Mouse (Mus musculus): ENCODE results near the gene Igf2r. TPM values are rescaled to one million over a fixed set of nuclear protein-coding genes. Genes with fewer than 3 reads are reported as not detected.

Igf2r gene
- polyA plus RNA-seq, 1 experiment from 2014 or later = 20.5 TPM

DNA sequence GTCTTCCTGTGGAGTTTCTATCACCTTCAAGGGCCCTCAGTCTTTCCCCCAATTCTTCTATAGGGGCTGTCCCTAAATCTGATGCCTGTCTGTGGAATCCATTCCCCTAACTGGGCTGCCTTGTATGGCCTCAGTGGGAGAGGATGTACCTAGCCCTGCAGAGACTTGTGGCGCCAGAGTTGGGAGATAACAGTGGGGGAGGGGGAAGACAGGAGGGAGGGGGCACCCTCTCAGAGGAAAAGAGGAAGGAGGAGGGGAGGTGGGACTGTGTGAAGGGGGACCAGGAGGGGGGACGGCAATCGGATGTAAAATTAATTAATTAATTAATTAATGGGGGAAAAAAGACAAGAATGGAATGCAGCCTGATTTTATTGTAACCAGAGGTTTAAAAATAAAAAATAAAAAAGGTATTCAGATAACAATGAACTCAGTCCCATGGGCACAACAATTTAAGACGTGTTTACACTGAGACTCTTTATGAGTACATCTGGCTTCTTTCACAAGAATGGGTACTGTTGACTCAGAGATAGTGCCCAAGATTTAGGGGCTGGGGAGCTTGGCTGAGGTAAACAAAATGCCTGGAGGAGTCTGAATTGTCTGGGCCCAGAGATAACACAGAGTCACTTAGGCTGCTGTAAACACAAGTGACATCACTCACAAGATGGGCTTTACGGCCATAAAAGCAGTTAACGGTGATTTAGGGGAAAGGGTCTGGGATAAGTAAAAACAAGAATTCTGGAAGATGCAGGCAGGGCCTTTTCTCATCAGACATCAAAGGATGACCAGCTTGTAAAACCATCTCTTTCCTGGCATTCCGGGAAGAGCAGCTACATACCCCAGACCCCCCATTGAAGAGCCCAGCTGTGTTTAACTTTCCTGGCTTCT lies 100.7 kb downstream of the Igf2r start:
- Histone ChIP-seq H3K4me3 (no peak overlapping the region), H3K4me1 (0 out of 2 replicates have a peak, but pooled peaks cover 3% of the 10 kb centered on the region), H3K27me3 (ENCODE audit: poor library complexity, severe bottlenecking) (no peaks in the 10 kb centered on the region), H3K36me3 (replicated peaks) (no peaks in the 10 kb centered on the region), H3K9me3 (no peaks in the 10 kb centered on the region), H3K27ac (no peak overlapping the region)
- 71% methylated on average over 7 of the region's 7 CpGs for WGBS
- no peak for DNase-seq (ENCODE audit: extremely low spot score, low spot score)

DNA sequence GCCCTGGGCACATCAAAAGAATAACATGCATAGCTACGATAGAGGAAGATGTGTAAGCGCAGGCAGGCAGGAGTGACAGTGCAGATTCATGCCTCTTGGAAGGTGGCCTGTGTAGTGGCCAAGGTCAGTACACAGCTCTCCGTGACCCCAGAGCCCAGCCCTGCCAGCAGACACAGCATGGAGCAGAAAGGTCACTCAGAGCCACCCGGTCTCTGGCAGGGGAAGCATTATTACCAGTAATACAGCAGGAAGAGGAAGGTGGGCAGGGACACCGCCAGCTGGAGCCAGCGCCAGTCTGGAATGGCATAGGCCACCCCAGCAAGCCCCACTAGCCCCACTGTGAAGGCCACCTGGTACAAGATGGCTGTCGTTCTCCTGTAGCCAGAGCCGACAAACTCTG lies 105.3 kb downstream of the Igf2r start:
- H3K4me3 ChIP-seq = no peak overlapping the region
- no peaks in the 10 kb centered on the region for H3K36me3 ChIP-seq (replicated peaks)
- WGBS = 87% methylated on average over 8 of the region's 8 CpGs
- no peak overlapping the region for H3K27ac ChIP-seq
- H3K9me3 ChIP-seq = no peaks in the 10 kb centered on the region
- peaks cover 21% of the 10 kb centered on the region; the same call in 1 of the 2 replicates for H3K27me3 ChIP-seq (ENCODE audit: poor library complexity, severe bottlenecking)
- no peak for DNase-seq (ENCODE audit: extremely low spot score, low spot score)
- no peaks in the 10 kb centered on the region for H3K4me1 ChIP-seq

DNA sequence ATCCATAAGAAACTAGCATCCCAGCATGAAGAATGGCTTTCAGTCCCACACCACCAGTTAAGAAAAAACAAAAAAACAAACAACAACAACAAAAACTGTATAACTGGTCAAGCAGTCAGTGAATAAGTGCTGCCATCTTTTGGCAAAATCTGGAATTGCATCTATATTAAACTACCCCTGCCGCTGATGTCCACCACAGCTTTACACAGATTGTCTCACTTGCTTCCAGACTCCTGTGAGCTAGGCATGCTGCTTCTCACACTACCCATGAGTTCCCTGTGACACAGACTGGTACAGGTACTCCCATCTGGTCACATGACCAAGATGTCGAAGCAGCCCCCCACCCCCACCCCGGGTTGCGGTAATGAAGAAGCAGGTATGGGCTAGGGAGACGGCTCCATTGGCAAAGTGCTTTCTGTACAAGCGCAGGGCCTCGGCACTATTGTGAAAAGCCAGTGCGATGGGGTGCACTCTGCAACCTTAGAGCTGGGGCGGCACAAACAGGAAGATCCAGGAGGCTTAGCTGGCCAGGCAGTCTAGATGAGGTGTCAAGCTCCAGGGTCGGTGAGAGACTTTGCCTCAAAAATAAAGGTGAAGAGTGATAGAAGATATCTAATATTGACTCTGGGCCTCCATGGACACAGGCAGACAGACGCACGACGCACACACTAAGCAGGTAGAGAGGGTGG lies 108.7 kb downstream of the Igf2r start:
- WGBS = 69% methylated on average over 13 of the region's 13 CpGs
- H3K36me3 ChIP-seq (replicated peaks) = no peaks in the 10 kb centered on the region
- no peak overlapping the region for H3K4me3 ChIP-seq
- H3K27me3 ChIP-seq (ENCODE audit: poor library complexity, severe bottlenecking) = peaks cover 21% of the 10 kb centered on the region; the same call in 1 of the 2 replicates
- no peaks in the 10 kb centered on the region for H3K9me3 ChIP-seq
- H3K27ac ChIP-seq = no peak overlapping the region
- DNase-seq (ENCODE audit: extremely low spot score, low spot score) = no peak
- no peaks in the 10 kb centered on the region for H3K4me1 ChIP-seq

DNA sequence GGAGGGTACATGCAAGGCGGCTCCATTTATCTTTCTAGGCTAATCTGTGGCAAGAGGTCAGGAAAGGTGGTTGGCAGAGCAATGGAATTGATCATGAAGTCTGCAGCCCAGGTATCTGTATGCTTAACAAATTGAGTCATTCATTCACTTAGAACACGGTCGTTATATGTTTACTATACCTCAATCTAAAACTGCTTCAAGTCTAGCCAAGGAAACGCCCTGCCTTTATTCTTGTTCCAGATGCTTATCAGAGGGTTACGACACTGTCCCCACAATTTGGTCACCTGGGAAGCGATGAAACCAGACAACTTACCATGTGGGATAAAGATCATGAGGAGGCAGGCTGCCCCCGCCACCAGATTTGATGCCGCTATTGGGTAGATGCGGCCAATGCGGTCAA lies 110.2 kb downstream of the Igf2r start:
- Histone ChIP-seq H3K36me3 (replicated peaks) (no peaks in the 10 kb centered on the region), H3K27me3 (ENCODE audit: poor library complexity, severe bottlenecking) (peaks cover 21% of the 10 kb centered on the region; the same call in 1 of the 2 replicates)
- WGBS = 93% methylated on average over 10 of the region's 10 CpGs

DNA sequence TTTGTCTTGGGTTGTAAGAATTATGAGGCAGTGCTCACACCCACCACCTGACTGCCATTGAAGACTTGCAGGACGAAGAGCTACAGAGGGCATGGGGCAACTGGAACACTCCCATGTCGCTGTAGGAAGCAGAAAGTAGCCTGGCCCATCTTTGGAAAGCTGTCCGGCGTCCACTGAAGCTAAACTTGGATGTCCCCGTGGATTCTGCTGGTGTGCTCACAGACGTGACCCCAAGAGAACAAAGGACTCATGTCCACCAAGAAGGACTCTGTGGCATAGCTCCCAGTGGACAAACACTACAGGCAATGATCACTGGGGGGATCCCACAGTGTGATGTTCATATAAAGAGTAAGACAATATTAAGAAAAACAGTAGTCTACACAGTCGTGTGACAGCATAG lies 110.7 kb downstream of the Igf2r start:
- no peaks in the 10 kb centered on the region for H3K36me3 ChIP-seq (replicated peaks)
- no peaks in the 10 kb centered on the region for H3K9me3 ChIP-seq
- no peak overlapping the region for H3K4me3 ChIP-seq
- H3K4me1 ChIP-seq = no peaks in the 10 kb centered on the region
- peaks cover 21% of the 10 kb centered on the region; the same call in 1 of the 2 replicates for H3K27me3 ChIP-seq (ENCODE audit: poor library complexity, severe bottlenecking)
- no peak overlapping the region for H3K27ac ChIP-seq
- 87% methylated on average over 7 of the region's 7 CpGs for WGBS
- DNase-seq (ENCODE audit: extremely low spot score, low spot score) = no peak

More for the DNA sequence above, 110.2 kb downstream of the Igf2r start:
- Histone ChIP-seq H3K4me3 (no peak overlapping the region), H3K9me3 (no peaks in the 10 kb centered on the region), H3K27ac (no peak overlapping the region), H3K4me1 (no peaks in the 10 kb centered on the region)
- DNase-seq (ENCODE audit: extremely low spot score, low spot score) = no peak

DNA sequence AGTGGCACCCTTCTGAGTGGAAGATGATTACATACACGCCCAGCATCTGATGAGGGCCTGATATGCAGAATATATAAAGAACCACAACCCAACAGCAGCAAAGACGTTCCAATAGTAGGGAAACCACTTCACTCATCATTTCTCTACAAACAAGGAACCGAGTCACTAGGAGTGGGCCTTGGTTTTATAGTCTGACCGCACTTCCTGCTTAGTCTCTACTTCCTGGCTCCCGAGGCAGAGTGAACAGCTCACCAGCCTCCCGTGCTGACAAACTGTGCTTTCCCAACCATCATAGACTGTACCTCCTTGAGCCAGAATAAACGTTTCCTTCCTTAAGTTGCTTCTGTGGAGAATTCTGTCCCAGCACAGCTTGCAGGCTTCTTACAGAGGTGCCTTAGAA lies 113.6 kb downstream of the Igf2r start:
- H3K4me3 ChIP-seq = no peak overlapping the region
- H3K4me1 ChIP-seq = no peaks in the 10 kb centered on the region
- no peak overlapping the region for H3K27ac ChIP-seq
- no peak for DNase-seq (ENCODE audit: extremely low spot score, low spot score)
- H3K27me3 ChIP-seq (ENCODE audit: poor library complexity, severe bottlenecking) = 0 out of 2 replicates have a peak, but pooled peaks cover under 1% of the 10 kb centered on the region
- no peaks in the 10 kb centered on the region for H3K9me3 ChIP-seq
- H3K36me3 ChIP-seq (replicated peaks) = no peaks in the 10 kb centered on the region
- 79% methylated on average over 7 of the region's 7 CpGs for WGBS

DNA sequence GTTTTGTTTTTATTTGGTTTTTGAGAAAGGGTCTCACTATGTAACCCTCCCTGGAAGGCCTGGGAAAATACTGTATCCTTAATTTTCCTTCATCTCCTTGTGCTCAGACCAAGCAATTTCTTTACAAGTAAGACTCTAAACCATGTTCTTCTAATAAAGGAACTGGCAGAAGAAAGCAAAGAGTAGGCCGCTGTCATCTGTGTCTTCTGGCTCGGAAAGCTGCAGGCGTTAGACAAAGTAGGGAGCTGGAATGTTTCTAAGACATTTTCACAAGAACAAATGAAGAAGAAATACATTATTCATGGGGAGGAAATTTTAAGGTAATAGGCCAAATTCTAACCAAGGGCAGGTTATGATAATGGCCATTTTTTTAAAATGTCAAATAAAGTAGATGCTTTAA lies 115.4 kb downstream of the Igf2r start:
- WGBS = 92% methylated on average over 3 of the region's 3 CpGs
- no peak for DNase-seq (ENCODE audit: extremely low spot score, low spot score)
- no peak overlapping the region for H3K4me3 ChIP-seq
- H3K27ac ChIP-seq = no peak overlapping the region
- H3K36me3 ChIP-seq (replicated peaks) = no peaks in the 10 kb centered on the region
- no peaks in the 10 kb centered on the region for H3K4me1 ChIP-seq
- H3K27me3 ChIP-seq (ENCODE audit: poor library complexity, severe bottlenecking) = no peaks in the 10 kb centered on the region
- H3K9me3 ChIP-seq = no peaks in the 10 kb centered on the region

DNA sequence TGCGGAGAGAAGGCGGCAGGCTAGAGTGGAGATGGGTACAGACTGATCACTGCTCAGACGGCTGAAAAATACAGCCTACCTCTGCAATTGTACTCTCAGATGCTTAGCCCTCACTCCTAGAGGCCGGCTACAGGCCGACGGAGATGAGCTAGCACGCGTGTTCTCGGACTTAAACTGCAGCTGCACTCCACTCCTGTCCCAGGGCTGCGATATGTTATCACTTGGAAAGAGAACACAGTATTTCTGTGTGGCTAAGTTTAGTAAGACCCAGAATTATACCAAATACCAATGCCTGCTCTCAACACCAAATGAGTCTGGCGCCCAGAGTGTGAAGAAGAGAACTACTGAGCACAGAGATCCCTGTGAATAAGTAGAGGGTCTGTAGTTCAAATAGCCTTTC lies 116.9 kb downstream of the Igf2r start:
- Histone ChIP-seq H3K9me3 (no peaks in the 10 kb centered on the region), H3K4me3 (no peak overlapping the region), H3K36me3 (replicated peaks) (no peaks in the 10 kb centered on the region), H3K27me3 (ENCODE audit: poor library complexity, severe bottlenecking) (no peaks in the 10 kb centered on the region), H3K27ac (no peak overlapping the region), H3K4me1 (no peaks in the 10 kb centered on the region)
- 95% methylated on average over 11 of the region's 11 CpGs for WGBS
- DNase-seq (ENCODE audit: extremely low spot score, low spot score) = no peak

DNA sequence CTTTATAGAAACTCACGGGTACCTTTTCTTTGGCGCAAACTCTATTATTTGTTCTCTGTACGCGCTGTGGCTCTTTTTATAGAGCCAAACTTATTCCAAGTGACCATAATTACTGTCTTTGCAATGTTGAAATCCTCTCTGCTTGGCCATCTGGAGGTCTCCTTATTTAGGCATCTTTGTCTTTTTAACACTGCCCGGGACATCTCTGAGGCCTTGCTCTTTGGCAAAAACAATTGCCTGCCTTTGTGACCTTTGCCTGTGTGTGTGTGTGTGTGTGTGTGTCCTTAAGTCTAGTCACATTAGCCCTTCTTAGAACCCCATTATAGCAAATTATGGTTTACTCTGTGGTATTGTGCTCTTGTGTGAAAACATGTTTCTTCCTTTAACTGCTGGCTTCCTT lies 124.0 kb downstream of the Igf2r start:
- Histone ChIP-seq H3K36me3 (replicated peaks) (no peaks in the 10 kb centered on the region), H3K9me3 (no peaks in the 10 kb centered on the region), H3K4me3 (no peak overlapping the region), H3K4me1 (no peaks in the 10 kb centered on the region), H3K27ac (no peak overlapping the region), H3K27me3 (ENCODE audit: poor library complexity, severe bottlenecking) (no peaks in the 10 kb centered on the region)
- 85% methylated on average over 5 of the region's 5 CpGs for WGBS
- DNase-seq (ENCODE audit: extremely low spot score, low spot score) = no peak

DNA sequence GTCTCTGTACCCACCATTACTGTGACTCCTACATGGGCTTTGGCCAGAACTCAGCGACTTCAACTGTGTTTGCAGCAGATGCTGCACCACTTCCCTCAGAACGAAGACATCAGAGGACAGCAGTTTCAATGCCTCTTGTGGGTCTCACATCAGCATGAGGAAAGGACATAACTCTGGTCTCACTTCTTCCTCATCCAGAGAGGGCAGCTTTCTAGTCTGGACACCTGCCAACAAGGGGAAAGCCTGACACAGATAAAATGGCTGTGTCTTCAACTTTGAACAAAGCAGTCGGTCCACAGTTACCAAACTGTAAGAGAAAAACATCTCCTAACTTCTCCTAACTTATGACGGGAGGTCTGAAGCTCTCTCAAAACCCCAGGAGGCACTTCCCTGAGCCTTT lies 128.4 kb downstream of the Igf2r start:
- H3K36me3 ChIP-seq (replicated peaks) = no peaks in the 10 kb centered on the region
- 72% methylated on average over 4 of the region's 4 CpGs for WGBS
- H3K4me3 ChIP-seq = no peak overlapping the region
- H3K27ac ChIP-seq = no peak overlapping the region
- H3K27me3 ChIP-seq (ENCODE audit: poor library complexity, severe bottlenecking) = no peaks in the 10 kb centered on the region
- H3K9me3 ChIP-seq = no peaks in the 10 kb centered on the region
- peaks cover 5% of the 10 kb centered on the region; the same call in 1 of the 2 replicates for H3K4me1 ChIP-seq
- DNase-seq (ENCODE audit: extremely low spot score, low spot score) = no peak

DNA sequence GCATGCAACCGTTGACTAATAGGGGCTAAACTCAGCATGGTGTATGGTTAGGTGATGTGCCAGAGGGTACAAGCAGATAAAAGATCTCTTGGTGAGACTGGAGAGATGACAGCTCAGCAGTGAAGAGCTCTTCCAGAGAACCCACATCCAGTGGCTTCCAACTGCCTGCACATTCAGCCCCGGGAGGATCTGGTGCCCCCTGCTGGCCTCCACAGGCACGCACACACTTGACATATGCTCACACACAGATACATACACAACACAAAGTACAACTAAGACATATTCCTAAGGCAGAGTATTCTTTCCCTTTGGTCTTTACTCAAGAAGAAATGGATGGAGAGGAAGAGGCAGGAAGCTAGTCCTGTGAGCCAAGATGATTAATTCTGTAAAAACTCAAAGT lies 129.9 kb downstream of the Igf2r start:
- H3K27me3 ChIP-seq (ENCODE audit: poor library complexity, severe bottlenecking) = peaks cover 10% of the 10 kb centered on the region
- 88% methylated on average over 3 of the region's 3 CpGs for WGBS
- no peak for DNase-seq (ENCODE audit: extremely low spot score, low spot score)

DNA sequence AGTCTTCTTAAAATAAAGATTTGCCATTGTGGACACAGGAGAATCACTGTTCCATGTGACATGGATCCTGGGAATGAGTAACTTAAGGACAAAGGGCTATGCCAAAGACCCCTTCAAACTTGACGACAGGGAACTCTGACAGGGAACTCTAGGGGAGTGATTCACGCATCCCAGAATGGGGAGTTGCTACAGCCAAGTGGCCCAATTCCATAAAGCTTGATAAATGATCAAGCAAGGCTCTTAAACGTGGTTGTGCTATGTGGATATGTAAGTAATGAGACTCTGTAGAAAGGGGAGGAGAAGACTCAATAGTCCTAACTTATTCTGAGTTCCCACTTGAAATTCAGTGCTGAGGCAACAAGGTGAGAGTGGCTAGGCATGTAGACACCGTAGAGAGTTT lies 134.7 kb downstream of the Igf2r start:
- Histone ChIP-seq H3K27me3 (ENCODE audit: poor library complexity, severe bottlenecking) (peaks cover 14% of the 10 kb centered on the region), H3K4me3 (no peak overlapping the region), H3K27ac (no peak overlapping the region), H3K9me3 (no peaks in the 10 kb centered on the region), H3K4me1 (peaks cover 24% of the 10 kb centered on the region), H3K36me3 (replicated peaks) (no peaks in the 10 kb centered on the region)
- WGBS = 79% methylated on average over 4 of the region's 4 CpGs
- no peak for DNase-seq (ENCODE audit: extremely low spot score, low spot score)

More for the DNA sequence above, 129.9 kb downstream of the Igf2r start:
- Histone ChIP-seq H3K36me3 (replicated peaks) (no peaks in the 10 kb centered on the region), H3K4me1 (peaks cover 8% of the 10 kb centered on the region; the same call in 1 of the 2 replicates), H3K4me3 (no peak overlapping the region), H3K9me3 (no peaks in the 10 kb centered on the region), H3K27ac (no peak overlapping the region)

Data from forebrain, embryonic 10.5 days (tissue).